ENCODE assay signal across 26 mouse cellular contexts in the genomic region with DNA sequence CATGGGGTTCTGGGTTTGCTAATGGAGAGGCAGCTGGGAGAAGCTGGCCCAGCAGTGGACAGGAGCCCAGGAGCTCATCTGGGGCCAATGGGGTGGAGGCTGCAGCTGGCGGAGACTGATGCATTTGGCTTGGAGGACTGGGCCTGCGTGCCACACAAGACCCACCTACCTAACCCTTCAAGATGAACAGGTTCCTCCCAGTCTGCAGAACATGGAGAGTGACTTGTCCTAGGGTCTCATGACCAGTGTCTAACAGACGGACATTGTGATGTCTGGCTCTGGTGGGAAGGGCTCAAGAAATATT.
DNase-seq lines count a peak whose midpoint lies in the region; ATAC-seq lines count a peak whose summit lies in the region.
"Had no signal": no experiment of that assay in that cellular context is flagged by ENCODE, and none has a peak within 500 bp of the region (broad histone marks: within the 10 kb centered on the region; RNA-seq: fewer than 3 reads in every experiment).

No protein-coding gene starts in this region.

- H3K4me3 ChIP-seq in hindbrain, embryonic 11.5 days (ENCODE audit: low read depth, low read length), result no peak overlapping the region
- H3K4me3 ChIP-seq in hindbrain, embryonic 13.5 days, result no peak overlapping the region
- no peak overlapping the region for H3K4me3 ChIP-seq in neural tube, embryonic 13.5 days
- H3K4me3 ChIP-seq: forebrain, embryonic 15.5 days; myocyte had no signal

- H3K9ac ChIP-seq in hindbrain, embryonic 11.5 days (ENCODE audit: low read depth, low read length), result no peak overlapping the region
- H3K9ac ChIP-seq in hindbrain, embryonic 13.5 days, result no peak overlapping the region
- H3K9ac ChIP-seq in neural tube, embryonic 13.5 days, result no peak overlapping the region
- H3K9ac ChIP-seq: forebrain, embryonic 15.5 days; liver, embryonic 14.5 days had no signal

- no peaks in the 10 kb centered on the region; the same call in 1 of the 2 replicates for H3K4me1 ChIP-seq in hindbrain, embryonic 11.5 days (replicated peaks; ENCODE audit: control insufficient read depth, insufficient read depth, low read length)
- H3K4me1 ChIP-seq in hindbrain, embryonic 13.5 days (replicated peaks), result peaks cover 57% of the 10 kb centered on the region
- H3K4me1 ChIP-seq in neural tube, embryonic 13.5 days (replicated peaks), result peaks cover 64% of the 10 kb centered on the region

- H3K27me3 ChIP-seq in hindbrain, embryonic 11.5 days (ENCODE audit: control insufficient read depth, insufficient read depth, low read length), result no peaks in the 10 kb centered on the region
- H3K27me3 ChIP-seq in hindbrain, embryonic 13.5 days, result no peaks in the 10 kb centered on the region
- no peaks in the 10 kb centered on the region for H3K27me3 ChIP-seq in neural tube, embryonic 13.5 days
- H3K27me3 ChIP-seq: forebrain, embryonic 15.5 days had no signal

- 70% methylated on average over 3 of the region's 3 CpGs for WGBS in hindbrain, embryonic 11.5 days
- 47% methylated on average over 3 of the region's 3 CpGs for WGBS in hindbrain, embryonic 13.5 days
- 67% methylated on average over 3 of the region's 3 CpGs for WGBS in neural tube, embryonic 13.5 days

- H3K36me3 ChIP-seq in hindbrain, embryonic 11.5 days (ENCODE audit: control insufficient read depth, insufficient read depth, low read length), result no peaks in the 10 kb centered on the region
- no peaks in the 10 kb centered on the region for H3K36me3 ChIP-seq in hindbrain, embryonic 13.5 days
- no peaks in the 10 kb centered on the region for H3K36me3 ChIP-seq in neural tube, embryonic 13.5 days
- H3K36me3 ChIP-seq: forebrain, embryonic 15.5 days; G1E had no signal

- no peak overlapping the region for H3K4me2 ChIP-seq in hindbrain, embryonic 11.5 days (replicated peaks; ENCODE audit: low read depth, low read length)
- H3K4me2 ChIP-seq in hindbrain, embryonic 13.5 days, result no peak overlapping the region
- no peak overlapping the region for H3K4me2 ChIP-seq in neural tube, embryonic 13.5 days
- H3K4me2 ChIP-seq: forebrain, embryonic 15.5 days; heart, embryonic 11.5 days had no signal

- DNase-seq in embryo, embryonic 10 days (ENCODE audit: low spot score), result peak; percentile 28
- no peak for DNase-seq in embryo, embryonic 9.5 days (ENCODE audit: extremely low spot score)
- DNase-seq in hindbrain, embryonic 11.5 days (ENCODE audit: low spot score), result peak; percentile 16
- no peak for DNase-seq in neural tube, embryonic 10.5 days (ENCODE audit: extremely low spot score, low spot score)
- no peak for DNase-seq in layer of hippocampus, postnatal 14 days (ENCODE audit: low spot score in 2 of 2)
- DNase-seq in adipocyte (ENCODE audit: low spot score), result no peak
- DNase-seq: adrenal gland, postnatal 10 days; cerebellum, adult 9-10 months; gastrocnemius, postnatal 25 days; heart, adult 11 months; heart, postnatal 4 days; kidney, adult 11 months; kidney, postnatal 4 days; layer of hippocampus, postnatal 36 days; liver; lung, adult 2 months; lung, postnatal 10 days had no signal

- no peak overlapping the region for H3K27ac ChIP-seq in hindbrain, embryonic 11.5 days (ENCODE audit: low read depth, low read length)
- H3K27ac ChIP-seq in hindbrain, embryonic 13.5 days, result no peak overlapping the region
- peak overlapping the region; percentile 24; the same call in 1 of the 2 replicates for H3K27ac ChIP-seq in neural tube, embryonic 13.5 days (replicated peaks)
- H3K27ac ChIP-seq: forebrain, embryonic 15.5 days; kidney, postnatal 0 days; liver, embryonic 14.5 days had no signal

- H3K9me3 ChIP-seq in hindbrain, embryonic 11.5 days (ENCODE audit: control insufficient read depth, low read length), result no peaks in the 10 kb centered on the region
- H3K9me3 ChIP-seq in hindbrain, embryonic 13.5 days, result no peaks in the 10 kb centered on the region
- H3K9me3 ChIP-seq in neural tube, embryonic 13.5 days, result 0 out of 2 replicates have a peak, but pooled peaks cover 2% of the 10 kb centered on the region
- H3K9me3 ChIP-seq: forebrain, embryonic 15.5 days had no signal

- ATAC-seq in hindbrain, embryonic 11.5 days (ENCODE audit: low FRiP score), result no peak
- no peak for ATAC-seq in hindbrain, embryonic 13.5 days (ENCODE audit: low FRiP score)
- ATAC-seq in neural tube, embryonic 13.5 days (ENCODE audit: low read depth), result no peak
- ATAC-seq: forebrain, embryonic 15.5 days; inflammation-experienced regulatory T-cells, adult 6 months had no signal

Comparison
In these comparisons a context has a peak if more than half of its experiments do, and no peak if none do; other contexts are left out.
1. DNase-seq: peak in embryo, embryonic 10 days (single experiment) and hindbrain, embryonic 11.5 days (single experiment); none in embryo, embryonic 9.5 days (single experiment), neural tube, embryonic 10.5 days (single experiment), layer of hippocampus, postnatal 14 days (0 of 2) and adipocyte (single experiment).